Mouse (Mus musculus): ENCODE data around the gene Fntb. TPM values are rescaled to one million over a fixed set of nuclear protein-coding genes. Genes with fewer than 3 reads are reported as not detected.
A peak's percentile ranks its signal among the peaks of the same experiment; 100 is the strongest.
"Not testable (repeated sequence)": the region's sequence is repeated elsewhere in the genome, so short reads cannot be mapped to it uniquely, and the experiment has no call there.

Gene Fntb
- polyA plus RNA-seq, 2 experiments = 21.4 to 28.8 TPM

DNA sequence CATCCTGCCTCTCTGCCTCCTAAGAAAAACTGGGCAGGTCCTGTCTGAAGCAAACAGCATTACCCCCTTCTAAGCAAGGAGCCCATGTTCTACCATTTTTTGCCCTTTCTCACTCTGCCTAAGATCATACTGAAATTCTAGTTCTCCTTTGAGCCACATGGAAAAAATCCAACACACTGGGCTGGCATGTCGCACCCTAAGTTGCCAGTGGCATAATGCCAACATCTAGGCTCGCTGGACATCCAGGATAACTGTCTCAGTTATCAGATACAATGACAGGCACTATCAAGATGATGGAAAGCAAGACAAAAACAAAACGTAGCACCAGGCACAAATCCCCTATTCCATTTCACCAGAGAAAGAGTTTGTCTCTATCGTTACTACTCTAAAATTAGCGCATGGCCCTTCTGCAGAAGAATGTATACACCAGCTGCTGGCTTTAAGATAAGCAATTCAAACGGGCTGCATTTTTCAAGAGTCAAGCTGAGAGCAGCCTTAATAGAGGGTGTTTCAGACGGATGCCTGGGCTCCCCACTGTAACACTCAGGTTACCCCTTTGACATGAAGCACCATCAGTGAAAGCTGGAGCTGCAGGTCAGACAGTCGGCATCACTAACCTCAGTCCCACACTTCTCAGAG, 25.2 kb downstream of the Fntb start:
- TF ChIP-seq CTCF (IDR thresholded peaks at IDR 0.05; ENCODE audit: low read depth) = no peak
- H3K36me3 ChIP-seq (replicated peaks; ENCODE audit: control insufficient read depth, insufficient read depth, low read depth) = no peaks in the 10 kb centered on the region
- no peak overlapping the region for H3K4me3 ChIP-seq (ENCODE audit: insufficient read depth in 1 of 2, low read depth in 2 of 2, low read length in 2 of 2)
- no peak overlapping the region for H3K9ac ChIP-seq (replicated peaks)
- WGBS (ENCODE audit: insufficient replicate concordance) = 25% methylated on average over 8 of the region's 8 CpGs
- no peaks in the 10 kb centered on the region for H3K9me3 ChIP-seq (ENCODE audit: control insufficient read depth, low read length)
- no peaks in the 10 kb centered on the region for H3K27me3 ChIP-seq (ENCODE audit: control insufficient read depth, insufficient read depth, low read length)
- no peak for DNase-seq (ENCODE audit: low read depth in 3 of 3, low spot score in 3 of 3)
- H3K4me1 ChIP-seq (replicated peaks; ENCODE audit: control insufficient read depth in 2 of 2, insufficient read depth in 2 of 2, low read length in 1 of 2) = 0 out of 4 replicates have a peak, but pooled peaks cover 0 to 4% of the 10 kb centered on the region in 2 experiments
- no peak overlapping the region for H3K4me2 ChIP-seq (ENCODE audit: low read depth)
- H3K27ac ChIP-seq = no peak overlapping the region
- no peak for ATAC-seq (ENCODE audit: insufficient read depth)

DNA sequence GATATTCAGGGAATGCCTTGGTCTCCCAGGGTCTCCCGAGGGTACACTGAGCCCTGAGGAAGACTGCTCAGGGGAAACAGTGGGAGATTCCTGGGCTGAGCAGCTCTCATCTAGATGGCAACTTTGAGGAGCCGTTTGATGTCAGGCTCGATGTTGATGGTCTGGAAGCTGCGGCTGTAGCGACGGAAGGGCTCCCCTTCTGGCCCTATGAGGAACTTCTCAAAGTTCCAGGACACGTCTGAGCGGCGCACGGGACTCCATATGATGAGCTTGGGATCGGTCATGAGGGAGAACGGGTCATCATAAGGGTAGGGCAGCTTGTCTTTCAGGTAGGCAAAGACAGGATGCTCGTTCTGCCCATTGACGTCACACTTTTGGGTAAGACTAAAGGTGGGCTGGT, 27.2 kb downstream of the Fntb start:
- H3K4me2 ChIP-seq (ENCODE audit: low read depth); H3K9ac ChIP-seq (replicated peaks); H3K4me3 ChIP-seq (ENCODE audit: insufficient read depth in 1 of 2, low read depth in 2 of 2, low read length in 2 of 2); H3K27ac ChIP-seq; H3K9me3 ChIP-seq (ENCODE audit: control insufficient read depth, low read length); ATAC-seq (ENCODE audit: insufficient read depth); DNase-seq (ENCODE audit: low read depth in 3 of 3, low spot score in 3 of 3); H3K36me3 ChIP-seq (replicated peaks; ENCODE audit: control insufficient read depth, insufficient read depth, low read depth); H3K27me3 ChIP-seq (ENCODE audit: control insufficient read depth, insufficient read depth, low read length); H3K4me1 ChIP-seq (replicated peaks; ENCODE audit: control insufficient read depth in 2 of 2, insufficient read depth in 2 of 2, low read length in 1 of 2): not testable (repeated sequence)
- WGBS (ENCODE audit: insufficient replicate concordance) = 43% methylated on average over 13 of the region's 14 CpGs
- TF ChIP-seq CTCF (IDR thresholded peaks at IDR 0.05; ENCODE audit: low read depth) = peak; percentile 33; the same call in 1 of the 2 replicates

DNA sequence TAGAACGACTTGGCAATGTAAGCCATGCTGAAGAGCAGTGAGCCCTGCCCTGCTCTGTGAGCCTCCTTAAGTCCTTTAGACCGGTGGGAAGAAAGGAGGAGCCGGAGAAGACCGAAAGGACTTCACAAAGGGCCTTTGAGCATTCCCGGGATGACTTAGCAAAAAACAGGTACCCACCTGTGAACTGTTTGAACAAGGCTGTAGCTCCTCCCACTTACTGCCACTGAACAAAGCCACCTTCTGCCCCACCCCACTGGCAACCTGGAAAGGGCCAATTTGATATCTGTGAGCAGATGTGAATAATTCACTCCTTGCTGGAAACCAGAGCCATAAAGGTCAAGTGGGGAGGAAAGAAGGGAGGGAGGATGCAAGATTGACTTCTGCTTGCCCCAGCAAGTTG, 30.0 kb downstream of the Fntb start, which contains the start of gene Gpx2:
Gpx2 (minus strand) TSS at position 205 of the 400 bp plus-strand sequence.
- H3K4me3 ChIP-seq (ENCODE audit: insufficient read depth in 1 of 2, low read depth in 2 of 2, low read length in 2 of 2) = no peak within 1 kb of the TSS
- no peaks in the 10 kb centered on the region; the same call in 1 of the 2 replicates for H3K27me3 ChIP-seq (ENCODE audit: control insufficient read depth, insufficient read depth, low read length)
- H3K27ac ChIP-seq = no peak within 1 kb of the TSS
- 67% methylated on average over 5 of the region's 5 CpGs for WGBS (ENCODE audit: insufficient replicate concordance)
- no peak within 1 kb of the TSS for H3K9ac ChIP-seq (replicated peaks)
- no peak within 1 kb of the TSS for H3K4me2 ChIP-seq (ENCODE audit: low read depth)
- TF ChIP-seq CTCF (IDR thresholded peaks at IDR 0.05; ENCODE audit: low read depth) = no peak
- TF ChIP-seq EP300 (IDR thresholded peaks at IDR 0.05; ENCODE audit: low read depth) = no peak
- H3K36me3 ChIP-seq (replicated peaks; ENCODE audit: control insufficient read depth, insufficient read depth, low read depth) = no peaks in the 10 kb centered on the region
- no peaks in the 10 kb centered on the region for H3K9me3 ChIP-seq (ENCODE audit: control insufficient read depth, low read length)
- DNase-seq (ENCODE audit: low read depth in 3 of 3, low spot score in 3 of 3) (no peak), ATAC-seq (ENCODE audit: insufficient read depth) (no peak)
- 0 out of 4 replicates have a peak, but pooled peaks cover 0 to 3% of the 10 kb centered on the region in 2 experiments for H3K4me1 ChIP-seq (replicated peaks; ENCODE audit: control insufficient read depth in 2 of 2, insufficient read depth in 2 of 2, low read length in 1 of 2)

DNA sequence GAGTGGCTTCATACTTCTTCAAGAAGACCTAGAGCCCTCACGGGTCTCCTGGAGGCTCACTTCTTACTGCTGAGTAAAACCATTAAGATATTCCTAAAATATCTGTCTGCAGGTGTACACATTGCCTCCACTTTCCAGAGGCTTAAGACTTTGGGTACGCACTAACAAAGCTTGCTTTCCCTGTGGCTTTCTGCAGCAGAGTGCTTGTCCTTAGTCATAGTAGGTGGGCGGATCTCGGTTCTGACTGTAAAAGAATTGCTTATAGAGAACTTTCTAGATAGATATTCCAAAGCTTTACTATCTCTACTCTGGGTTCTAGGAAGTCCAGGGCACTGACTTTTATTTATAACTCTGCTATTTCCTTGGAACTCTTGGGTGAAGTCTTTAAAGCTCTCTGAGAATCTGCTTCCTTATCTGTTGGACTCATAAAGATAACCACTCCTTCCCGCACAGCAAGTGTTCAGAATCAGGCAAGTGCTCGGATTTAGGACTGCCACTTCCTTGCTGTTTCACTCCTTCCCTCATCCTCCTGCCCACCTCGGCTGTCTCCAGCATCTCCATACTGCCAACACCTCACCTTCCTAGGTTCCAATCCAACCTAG, 31.6 kb downstream of the Fntb start:
- no peak for TF ChIP-seq CTCF (IDR thresholded peaks at IDR 0.05; ENCODE audit: low read depth)
- no peak for TF ChIP-seq EP300 (IDR thresholded peaks at IDR 0.05; ENCODE audit: low read depth)
- no peak overlapping the region for H3K4me3 ChIP-seq (ENCODE audit: insufficient read depth in 1 of 2, low read depth in 2 of 2, low read length in 2 of 2)
- no peaks in the 10 kb centered on the region; the same call in 1 of the 2 replicates for H3K27me3 ChIP-seq (ENCODE audit: control insufficient read depth, insufficient read depth, low read length)
- DNase-seq (ENCODE audit: low read depth in 3 of 3, low spot score in 3 of 3) = no peak
- WGBS (ENCODE audit: insufficient replicate concordance) = 42% methylated on average over 7 of the region's 7 CpGs
- no peaks in the 10 kb centered on the region for H3K36me3 ChIP-seq (replicated peaks; ENCODE audit: control insufficient read depth, insufficient read depth, low read depth)
- no peak for ATAC-seq (ENCODE audit: insufficient read depth)
- no peaks in the 10 kb centered on the region for H3K9me3 ChIP-seq (ENCODE audit: control insufficient read depth, low read length)
- H3K27ac ChIP-seq = no peak overlapping the region
- no peaks in the 10 kb centered on the region for H3K4me1 ChIP-seq (replicated peaks; ENCODE audit: control insufficient read depth in 2 of 2, insufficient read depth in 2 of 2, low read length in 1 of 2)
- H3K4me2 ChIP-seq (ENCODE audit: low read depth) = no peak overlapping the region
- no peak overlapping the region for H3K9ac ChIP-seq (replicated peaks)

DNA sequence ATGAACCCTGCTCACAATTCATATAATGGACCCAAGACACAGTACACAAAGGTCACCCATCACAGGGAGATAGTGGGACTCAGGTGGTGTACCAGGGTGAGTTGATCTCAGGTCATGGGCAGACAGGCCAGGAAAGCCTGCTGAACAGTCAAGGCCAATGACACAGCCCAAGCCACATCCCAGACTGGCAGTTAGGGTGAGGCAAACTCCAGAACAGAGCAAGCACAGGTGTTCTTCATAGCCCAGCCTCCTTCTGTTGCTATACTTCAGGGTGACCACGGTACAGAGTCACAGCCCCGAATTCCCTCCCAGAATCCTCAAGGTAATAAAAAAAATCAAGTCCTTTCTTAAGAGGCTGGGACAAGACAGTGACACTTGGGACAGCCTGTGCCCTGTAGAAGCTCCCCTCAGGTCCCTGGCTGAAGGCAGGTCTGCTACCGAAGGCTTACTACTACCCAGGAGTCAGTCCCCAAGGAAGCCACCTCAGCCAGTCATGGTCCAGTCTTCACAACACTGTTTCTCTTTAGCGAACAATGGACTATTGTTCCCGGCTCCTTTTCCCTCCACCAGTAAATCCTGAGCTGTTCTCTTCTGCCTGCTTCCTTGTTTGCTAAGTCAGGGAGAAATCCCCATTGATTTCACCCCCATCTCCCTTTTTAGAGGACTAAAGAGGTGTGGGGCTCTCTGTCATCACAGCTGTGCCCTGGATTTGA, 32.8 kb downstream of the Fntb start:
- no peak for TF ChIP-seq CTCF (IDR thresholded peaks at IDR 0.05; ENCODE audit: low read depth)
- 46% methylated on average over 5 of the region's 5 CpGs for WGBS (ENCODE audit: insufficient replicate concordance)
- no peaks in the 10 kb centered on the region for H3K4me1 ChIP-seq (replicated peaks; ENCODE audit: control insufficient read depth in 2 of 2, insufficient read depth in 2 of 2, low read length in 1 of 2)
- H3K27ac ChIP-seq = no peak overlapping the region
- no peaks in the 10 kb centered on the region; the same call in 1 of the 2 replicates for H3K27me3 ChIP-seq (ENCODE audit: control insufficient read depth, insufficient read depth, low read length)
- no peak for ATAC-seq (ENCODE audit: insufficient read depth)
- DNase-seq (ENCODE audit: low read depth in 3 of 3, low spot score in 3 of 3) = no peak
- H3K36me3 ChIP-seq (replicated peaks; ENCODE audit: control insufficient read depth, insufficient read depth, low read depth) = no peaks in the 10 kb centered on the region
- H3K4me3 ChIP-seq (ENCODE audit: insufficient read depth in 1 of 2, low read depth in 2 of 2, low read length in 2 of 2) = no peak overlapping the region
- H3K4me2 ChIP-seq (ENCODE audit: low read depth) = no peak overlapping the region
- no peaks in the 10 kb centered on the region for H3K9me3 ChIP-seq (ENCODE audit: control insufficient read depth, low read length)
- no peak overlapping the region for H3K9ac ChIP-seq (replicated peaks)
